Mouse (Mus musculus) liver, embryonic 14.5 days (tissue): Measurements from ENCODE around the gene Zfp386. TPM values are rescaled to one million over a fixed set of nuclear protein-coding genes. Genes with fewer than 3 reads are reported as not detected.
"Not testable (repeated sequence)": the region's sequence is repeated elsewhere in the genome, so short reads cannot be mapped to it uniquely, and the experiment has no call there.

ENCODE experiments used
- ATAC-seq: fragments of 200-750 bp; cut with Nextera tagmentation; 2 replicates; pipeline ENCODE4 v1.8.0; 2017; ENCODE audit warnings: moderate number of reproducible peaks, mild to moderate bottlenecking, moderate library complexity; ENCODE audit not compliant: insufficient read depth
- DNase-seq, 3 experiments: peaks; one replicate each; pipeline ENCODE4 v3.0.0-alpha.2; 2012 to 2013; ENCODE audit warnings: low read depth in 3 of 3, low spot score in 3 of 3
- H3K27ac ChIP-seq: fragments of 300-500 bp; sonication (generic); 2 replicates; pipeline ENCODE4 v1.5.1; 2014; ENCODE audit warnings: moderate library complexity, mild to moderate bottlenecking, control low read depth, inconsistent platforms
- H3K27me3 ChIP-seq: fragments of 300-500 bp; sonication (generic); 2 replicates; pipeline ENCODE4 v1.6.1; 2014; ENCODE audit warnings: mild to moderate bottlenecking, low read length, moderate library complexity; ENCODE audit not compliant: control insufficient read depth, insufficient read depth
- H3K36me3 ChIP-seq: fragments of 300-500 bp; sonication (generic); replicated peaks from 2 replicates; pipeline ENCODE4 v1.6.1; 2014; ENCODE audit warnings: low read depth; ENCODE audit not compliant: control insufficient read depth, insufficient read depth
- H3K4me1 ChIP-seq, 2 experiments: fragments of 200-500 bp in 1 of 2; fragments of 300-500 bp in 1 of 2; sonication (generic) in 1 of 2; replicated peaks; 2 replicates each; pipeline ENCODE4 v1.6.1; 2012 to 2014; ENCODE audit warnings: antibody characterized with exemption in 1 of 2, inconsistent platforms in 1 of 2, low read length in 1 of 2; ENCODE audit not compliant: control insufficient read depth in 2 of 2, insufficient read depth in 2 of 2
- H3K4me2 ChIP-seq: fragments of 300-500 bp; sonication (generic); 2 replicates; pipeline ENCODE4 v1.6.1; 2014; ENCODE audit warnings: low read depth, mild to moderate bottlenecking, control low read depth, moderate library complexity
- H3K4me3 ChIP-seq, 2 experiments: fragments of 200-500 bp in 1 of 2; fragments of 300-500 bp in 1 of 2; sonication (generic) in 1 of 2; 2 replicates each; pipeline ENCODE4 v1.5.1; 2012 to 2014; ENCODE audit warnings: low read depth in 2 of 2, low read length in 2 of 2, mild to moderate bottlenecking in 2 of 2, control low read depth in 1 of 2, inconsistent platforms in 1 of 2, moderate library complexity in 1 of 2; ENCODE audit not compliant: insufficient read depth in 1 of 2
- H3K9ac ChIP-seq: fragments of 300-500 bp; sonication (generic); replicated peaks from 2 replicates; pipeline ENCODE4 v1.6.1; 2014; ENCODE audit warnings: mild to moderate bottlenecking, control low read depth, moderate library complexity
- H3K9me3 ChIP-seq: fragments of 300-500 bp; sonication (generic); 2 replicates; pipeline ENCODE4 v1.6.1; 2016; ENCODE audit warnings: low read length, mixed read lengths; ENCODE audit not compliant: control insufficient read depth
- CTCF ChIP-seq: IDR thresholded peaks from 2 replicates; pipeline ENCODE4 v1.5.1; 2016; ENCODE audit warnings: antibody characterized with exemption, low read depth, control low read depth
- EP300 ChIP-seq: IDR thresholded peaks from 2 replicates; pipeline ENCODE4 v1.6.1; 2016; ENCODE audit warnings: antibody characterized with exemption, low read depth
- WGBS: fragments of 180-500 bp; shearing (Covaris S2); extraction: QIAGEN DNeasy Blood & Tissue Kit; methylation state at CpG from one replicate; pipeline ENCODE4 v1.1.7; 2014; ENCODE audit not compliant: insufficient replicate concordance; 5-methylcytosine and 5-hydroxymethylcytosine counted together
- polyA plus RNA-seq, 2 experiments: library from polyadenylated mRNA; depleted of rRNA in 1 of 2; stranded (reverse) in 1 of 2; unstranded in 1 of 2; fragments of >200 nt; fragmentation: Nextera tagmentation in 1 of 2; extraction: Ambion mirVana in 1 of 2; gene quantifications; 2 replicates each; pipeline versions ENCODE4 v1.2.1 to v1.2.3; 2012 to 2014

Gene Zfp386
- 2.5 and 2.6 TPM in 2 replicates for polyA plus RNA-seq (2012; rRNA removed)
- polyA plus RNA-seq (2014; fragmentation: Nextera tagmentation; extraction: Ambion mirVana), result 5.0 and 5.5 TPM in 2 replicates

DNA sequence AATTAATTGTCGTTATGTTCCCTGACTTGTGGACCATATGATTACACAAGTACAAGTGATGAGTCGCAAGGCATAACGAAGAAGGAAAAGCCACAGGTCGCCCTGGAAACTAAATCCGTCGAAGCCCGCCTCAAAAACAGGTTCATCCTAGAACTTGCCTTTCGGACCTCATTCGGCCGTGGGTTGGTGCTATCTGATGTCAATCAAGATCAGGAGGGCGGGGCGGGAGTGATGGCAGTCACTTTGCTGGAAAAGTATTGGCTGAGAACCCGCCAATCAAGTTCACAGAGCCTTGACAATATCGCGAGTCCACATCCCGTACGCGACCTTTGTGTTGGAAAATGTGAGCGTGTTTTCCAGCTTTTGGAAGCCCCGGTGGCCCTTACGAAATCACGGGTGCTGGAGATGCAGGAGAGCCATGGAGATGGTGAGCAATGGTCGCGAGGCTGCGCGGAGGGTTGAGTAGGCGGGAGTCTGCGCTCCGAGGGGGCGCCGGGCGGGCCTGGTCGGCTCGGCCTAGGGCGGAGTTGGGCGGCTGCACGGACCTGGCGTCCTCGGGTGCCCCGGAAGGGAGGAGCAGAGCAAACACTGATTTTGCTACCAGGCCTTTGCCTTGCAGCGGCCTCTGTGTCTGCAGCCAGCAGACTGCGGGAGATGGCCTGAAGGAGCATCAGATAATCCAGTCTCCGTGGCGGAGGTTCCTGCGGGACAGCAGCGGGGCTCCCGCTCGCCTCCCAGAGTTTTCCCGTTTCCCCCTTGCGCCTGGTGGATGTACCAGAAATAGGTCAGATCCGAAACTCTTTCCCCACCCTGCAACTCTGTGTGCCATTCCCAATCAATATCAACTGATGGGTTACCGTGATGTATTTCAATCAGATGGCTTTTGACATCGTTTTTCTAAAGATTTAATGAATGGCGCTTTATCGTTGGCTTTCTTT is at the start of gene Zfp386:
TSS of gene Zfp386 (plus strand) at position 285 of the 938 bp plus-strand sequence.
- H3K9me3 ChIP-seq, result no peaks in the 10 kb centered on the region
- H3K27ac ChIP-seq, result no peak within 1 kb of the TSS
- ATAC-seq (peak; percentile 97), DNase-seq (peak; percentile 83 to 85 (median 84))
- TF ChIP-seq CTCF (no peak), EP300 (0 out of 2 replicates have a peak, but pooled peaks have one; percentile 17)
- H3K4me3 ChIP-seq, result peak within 1 kb of the TSS; percentile 68 to 90
- H3K4me1 ChIP-seq, result peaks cover 0 to 7% of the 10 kb centered on the region in 2 experiments; a peak in 3 of 4 replicates
- H3K27me3 ChIP-seq, result no peaks in the 10 kb centered on the region
- peak within 1 kb of the TSS; percentile 72 for H3K4me2 ChIP-seq
- WGBS, result 1% methylated on average over 55 of the region's 55 CpGs
- peak within 1 kb of the TSS; percentile 57 for H3K9ac ChIP-seq
- H3K36me3 ChIP-seq, result no peaks in the 10 kb centered on the region

DNA sequence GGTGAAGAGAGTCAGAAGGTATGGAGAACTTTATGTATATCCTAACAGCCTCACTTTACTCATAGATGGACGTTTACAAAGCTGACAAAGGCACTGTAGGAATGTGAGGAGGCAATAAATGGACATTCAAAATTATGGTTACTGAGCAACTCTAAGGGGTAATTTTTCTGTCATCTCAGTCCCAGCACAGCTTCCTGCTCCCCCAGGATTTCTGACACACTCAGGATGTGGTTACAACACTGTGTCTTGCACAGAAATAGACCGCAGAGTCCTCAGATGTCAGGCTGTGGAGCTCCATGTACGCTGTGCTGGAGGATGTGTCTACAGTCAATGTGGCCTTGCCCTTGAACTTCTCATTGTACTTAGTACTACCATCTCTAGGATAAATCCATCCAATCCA is 47.7 kb upstream of the Zfp386 start:
- H3K9me3 ChIP-seq, ATAC-seq, DNase-seq, H3K36me3 ChIP-seq, H3K27me3 ChIP-seq, H3K4me3 ChIP-seq, H3K4me2 ChIP-seq, H3K9ac ChIP-seq, H3K27ac ChIP-seq, H3K4me1 ChIP-seq: not testable (repeated sequence)
- 44% methylated on average over 3 of the region's 3 CpGs for WGBS

DNA sequence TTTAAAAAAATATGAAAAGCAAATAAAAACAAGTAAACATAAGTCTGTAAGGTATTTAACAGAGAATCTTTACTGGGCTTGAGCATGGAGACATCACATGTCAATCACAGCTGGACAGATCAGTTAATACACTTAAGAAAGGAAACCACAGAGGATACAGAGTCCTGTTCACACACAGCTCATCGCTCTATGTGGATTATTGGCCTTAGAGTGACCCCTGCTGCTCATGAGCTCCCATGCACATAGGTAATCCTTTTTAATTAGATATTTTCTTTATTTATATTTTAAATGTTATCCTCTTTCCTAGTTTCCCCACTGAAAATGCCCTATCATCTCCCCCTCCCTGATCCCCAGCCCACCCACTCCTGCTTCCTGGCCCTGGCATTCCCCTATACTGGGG is 44.6 kb upstream of the Zfp386 start:
- H3K9me3 ChIP-seq, H3K27ac ChIP-seq, ATAC-seq, H3K4me2 ChIP-seq, H3K27me3 ChIP-seq, H3K4me3 ChIP-seq, DNase-seq, H3K9ac ChIP-seq, H3K4me1 ChIP-seq, H3K36me3 ChIP-seq: not testable (repeated sequence)
- 36% methylated on average over 1 of the region's 1 CpGs for WGBS

DNA sequence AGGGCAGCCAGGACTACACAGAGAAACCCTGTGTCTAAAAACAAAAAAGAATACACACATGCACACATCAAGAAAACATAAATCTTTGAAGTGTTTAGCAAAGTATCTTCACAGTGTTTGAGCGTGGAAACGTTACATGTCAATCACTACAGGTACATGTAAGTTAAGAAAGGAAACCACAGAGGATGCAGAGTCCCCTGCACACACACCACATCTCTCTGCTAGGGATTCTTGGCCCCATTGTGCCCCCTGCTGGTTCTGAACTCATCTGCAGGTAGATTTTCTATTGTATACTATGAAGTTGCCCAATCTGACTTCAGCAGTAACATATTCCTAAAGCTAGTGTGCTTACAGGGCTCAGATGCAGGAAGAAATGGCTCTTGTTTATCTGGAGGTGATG is 36.7 kb upstream of the Zfp386 start:
- H3K9me3 ChIP-seq, result no peaks in the 10 kb centered on the region
- DNase-seq (no peak), ATAC-seq (no peak)
- no peak overlapping the region for H3K4me2 ChIP-seq
- 46% methylated on average over 2 of the region's 2 CpGs for whole genome bisulfite sequencing
- H3K27me3 ChIP-seq, result no peaks in the 10 kb centered on the region
- H3K9ac ChIP-seq, result no peak overlapping the region
- no peaks in the 10 kb centered on the region for H3K36me3 ChIP-seq
- H3K4me3 ChIP-seq, result no peak overlapping the region
- TF ChIP-seq EP300 (no peak), CTCF (no peak)
- H3K27ac ChIP-seq, result no peak overlapping the region
- H3K4me1 ChIP-seq, result no peaks in the 10 kb centered on the region

DNA sequence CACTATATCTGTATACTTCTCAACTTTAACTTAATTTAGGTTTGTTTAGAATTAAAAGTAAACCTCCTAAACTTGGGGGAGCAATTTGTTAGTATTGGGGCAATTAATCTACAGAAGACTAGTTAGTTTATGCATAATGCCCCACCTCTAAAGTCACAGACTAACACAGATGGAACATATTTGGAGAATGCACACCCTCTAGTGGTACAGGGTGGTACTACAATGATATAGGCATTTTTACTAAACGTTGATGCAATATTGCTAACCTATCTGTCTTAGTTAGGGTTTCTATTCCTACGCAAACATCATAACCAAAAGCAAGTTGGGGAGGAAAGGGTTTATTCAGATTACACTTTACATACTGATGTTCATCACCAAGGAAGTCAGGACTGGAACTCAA is 19.4 kb upstream of the Zfp386 start:
- TF ChIP-seq EP300 (no peak), CTCF (peak; percentile 75)
- H3K36me3 ChIP-seq, result no peaks in the 10 kb centered on the region
- H3K9ac ChIP-seq, result no peak overlapping the region
- H3K4me1 ChIP-seq, result no peaks in the 10 kb centered on the region
- no peak overlapping the region for H3K4me3 ChIP-seq
- H3K27me3 ChIP-seq, result no peaks in the 10 kb centered on the region
- 34% methylated on average over 2 of the region's 2 CpGs for WGBS
- peak in 1 of 3 experiments; percentile 4 for DNase-seq
- ATAC-seq, result no peak
- no peaks in the 10 kb centered on the region for H3K9me3 ChIP-seq
- H3K27ac ChIP-seq, result no peak overlapping the region
- H3K4me2 ChIP-seq, result no peak overlapping the region
